Mouse (Mus musculus): ENCODE results near the gene Klf1.

DNA sequence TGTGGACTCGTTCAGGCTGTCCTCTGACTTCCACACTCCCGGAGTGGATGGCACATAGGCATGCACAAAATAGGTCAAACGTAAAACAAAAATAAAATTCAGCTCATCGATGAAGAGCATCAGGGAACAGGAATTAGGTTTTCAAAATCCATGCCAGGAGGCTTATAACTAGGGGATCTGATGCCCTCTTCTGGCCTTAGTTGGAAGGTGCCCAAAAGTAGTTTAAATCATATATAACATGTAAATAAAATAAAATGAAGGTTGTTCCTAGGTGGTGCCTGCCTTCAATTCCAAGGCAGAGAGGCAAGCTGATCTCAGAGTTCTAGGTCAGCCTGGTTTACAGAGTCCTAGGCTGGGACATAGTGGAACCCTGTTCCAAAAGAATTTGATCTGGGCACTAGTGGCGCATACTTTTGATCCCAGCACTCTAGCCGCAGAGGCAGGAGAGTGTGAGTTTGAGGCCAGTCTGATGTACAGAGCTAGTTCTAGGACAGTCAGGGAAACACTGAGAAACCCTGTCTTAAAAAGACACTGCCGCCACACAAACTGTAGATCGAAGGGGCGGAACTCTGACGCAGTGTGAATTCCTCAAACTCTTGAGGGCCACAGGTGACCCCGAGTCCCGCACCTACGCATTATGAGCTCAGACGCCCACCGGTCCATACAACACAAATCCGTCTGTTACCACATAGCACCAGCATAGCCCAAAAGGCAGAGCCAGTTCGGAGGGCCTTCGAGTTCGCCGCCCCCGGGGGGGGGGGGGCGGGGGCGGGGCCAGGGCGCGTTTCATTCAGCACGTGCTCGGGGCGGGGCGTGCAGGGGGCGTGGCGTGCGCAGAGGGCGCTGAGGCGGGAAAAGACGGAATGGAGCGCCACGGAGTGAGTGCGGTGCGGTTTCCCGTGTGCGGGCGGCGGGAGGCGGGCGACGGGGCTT, 30.1 kb upstream of the Klf1 start, which contains the start of gene Syce2:
- TF ChIP-seq CTCF (IDR thresholded peaks at IDR 0.05) (peak; percentile 50), POLR2A (IDR thresholded peaks at IDR 0.05; ENCODE audit: insufficient read depth, low read depth, low read length) (no peak)
